ENCODE assay signal across 24 mouse cellular contexts in genomic region chr9:46481491-46481890, GRCm38 (mm10).
DNase-seq lines count a peak whose midpoint lies in the region; ATAC-seq and TF ChIP-seq lines count a peak whose summit lies in the region.
"Had no signal": no experiment of that assay in that cellular context is flagged by ENCODE, and none has a peak within 500 bp of the region (broad histone marks: within the 10 kb centered on the region; RNA-seq: fewer than 3 reads in every experiment).

No protein-coding gene starts in this region.

- peak; percentile 57 for DNase-seq in embryo, embryonic 10 days (ENCODE audit: low spot score)
- no peak for DNase-seq in embryo, embryonic 9.5 days (ENCODE audit: extremely low spot score)
- DNase-seq in midbrain, embryonic 10.5 days (ENCODE audit: low spot score), result peak; percentile 29
- peak; percentile 23 for DNase-seq in CH12.LX (ENCODE audit: extremely low read depth)
- DNase-seq: adrenal gland, postnatal 10 days; adrenal gland, postnatal 36 days; cerebellum, adult 18-20 months; cerebellum, adult 9-10 months; cerebellum, postnatal 14 days; gastrocnemius, postnatal 14 days; heart, adult 18-20 months; heart, postnatal 10 days; heart, postnatal 36 days had no signal

- no peak for TF ChIP-seq CTCF in CH12.LX (conservative IDR thresholded peaks at IDR 0.05 in 1 of 2, IDR thresholded peaks at IDR 0.05 in 1 of 2; ENCODE audit: low read depth in 2 of 2, low read length in 2 of 2)

- H3K9ac ChIP-seq in midbrain, embryonic 16.5 days (ENCODE audit: low read depth, low read length), result no peak overlapping the region
- no peak overlapping the region for H3K9ac ChIP-seq in CH12.LX (ENCODE audit: insufficient read depth, low read depth)
- H3K9ac ChIP-seq: embryonic facial prominence, embryonic 12.5 days; embryonic facial prominence, embryonic 15.5 days; forebrain, embryonic 13.5 days; heart, embryonic 12.5 days; heart, embryonic 15.5 days; hindbrain, embryonic 15.5 days had no signal

- in situ Hi-C loops in CH12.LX (cut with MboI; ENCODE audit: low pct_ligation_motif_present, low pct_unique_long_range_greater_than_20kb, low sequenced_read_pairs), result no loop called here

- peak overlapping the region; percentile 81 for H3K27ac ChIP-seq in midbrain, embryonic 10.5 days (replicated peaks)
- no peak overlapping the region for H3K27ac ChIP-seq in midbrain, embryonic 16.5 days (ENCODE audit: low read length)
- no peak overlapping the region for H3K27ac ChIP-seq in CH12.LX (ENCODE audit: insufficient read depth, low read depth)
- H3K27ac ChIP-seq: embryonic facial prominence, embryonic 12.5 days; embryonic facial prominence, embryonic 15.5 days; heart, embryonic 15.5 days had no signal

- no peaks in the 10 kb centered on the region for H3K79me2 ChIP-seq in CH12.LX (replicated peaks; ENCODE audit: control insufficient read depth, extremely low read depth, insufficient read depth, poor library complexity, severe bottlenecking)

- H3K36me3 ChIP-seq in midbrain, embryonic 10.5 days, result no peaks in the 10 kb centered on the region
- no peaks in the 10 kb centered on the region for H3K36me3 ChIP-seq in midbrain, embryonic 16.5 days (ENCODE audit: control insufficient read depth, insufficient read depth, low read length)
- no peaks in the 10 kb centered on the region for H3K36me3 ChIP-seq in CH12.LX (replicated peaks in 1 of 2; ENCODE audit: control insufficient read depth in 1 of 2, insufficient read depth in 1 of 2, low read length in 1 of 2)
- H3K36me3 ChIP-seq: embryonic facial prominence, embryonic 12.5 days; embryonic facial prominence, embryonic 15.5 days; G1E; heart, embryonic 12.5 days; heart, embryonic 15.5 days; hindbrain, embryonic 15.5 days had no signal

- peaks cover 77% of the 10 kb centered on the region for H3K27me3 ChIP-seq in midbrain, embryonic 10.5 days (ENCODE audit: low read depth, poor library complexity, severe bottlenecking)
- no peaks in the 10 kb centered on the region for H3K27me3 ChIP-seq in midbrain, embryonic 16.5 days (ENCODE audit: control insufficient read depth, insufficient read depth, low read depth, low read length)
- no peaks in the 10 kb centered on the region for H3K27me3 ChIP-seq in CH12.LX (replicated peaks)
- H3K27me3 ChIP-seq: embryonic facial prominence, embryonic 12.5 days; embryonic facial prominence, embryonic 15.5 days; heart, embryonic 15.5 days had no signal

- peaks cover 66% of the 10 kb centered on the region for H3K4me1 ChIP-seq in midbrain, embryonic 10.5 days
- peaks cover 19% of the 10 kb centered on the region for H3K4me1 ChIP-seq in midbrain, embryonic 16.5 days (ENCODE audit: control insufficient read depth, insufficient read depth, low read length)
- H3K4me1 ChIP-seq in CH12.LX (ENCODE audit: control insufficient read depth in 1 of 2, insufficient read depth in 2 of 2), result peaks cover 10 to 34% of the 10 kb centered on the region in 2 experiments

- no peak overlapping the region for H3K4me3 ChIP-seq in midbrain, embryonic 10.5 days
- no peak overlapping the region for H3K4me3 ChIP-seq in midbrain, embryonic 16.5 days (ENCODE audit: low read depth, low read length)
- no peak overlapping the region for H3K4me3 ChIP-seq in CH12.LX (replicated peaks in 1 of 3; ENCODE audit: low read depth in 2 of 3, low read length in 2 of 3, poor library complexity in 1 of 3)
- H3K4me3 ChIP-seq: embryonic facial prominence, embryonic 12.5 days; embryonic facial prominence, embryonic 15.5 days; forebrain, embryonic 13.5 days; heart, embryonic 12.5 days; heart, embryonic 15.5 days; hindbrain, embryonic 15.5 days had no signal

- H3K4me2 ChIP-seq in midbrain, embryonic 16.5 days (ENCODE audit: low read length), result no peak overlapping the region
- no peak overlapping the region for H3K4me2 ChIP-seq in CH12.LX (ENCODE audit: insufficient read depth, low read depth, poor library complexity, severe bottlenecking)
- H3K4me2 ChIP-seq: embryonic facial prominence, embryonic 12.5 days; embryonic facial prominence, embryonic 15.5 days; forebrain, embryonic 13.5 days; heart, embryonic 12.5 days; heart, embryonic 15.5 days; hindbrain, embryonic 15.5 days had no signal

- 46% methylated on average over 7 of the region's 7 CpGs for WGBS in midbrain, embryonic 10.5 days
- 41% methylated on average over 7 of the region's 7 CpGs for WGBS in midbrain, embryonic 16.5 days

- TF ChIP-seq POLR2A in CH12.LX (IDR thresholded peaks at IDR 0.05; ENCODE audit: low read depth, low read length), result no peak

- no peak for ATAC-seq in midbrain, embryonic 16.5 days
- ATAC-seq in granulocyte monocyte progenitor cell, adult 5-6 weeks (replicated peaks; ENCODE audit: poor library complexity, severe bottlenecking), result no peak
- ATAC-seq: forebrain, embryonic 13.5 days; intestine, postnatal 0 days; Patski had no signal

- no peak for TF ChIP-seq RAD21 in CH12.LX (IDR thresholded peaks at IDR 0.05; ENCODE audit: low read depth, low read length)

- H3K9me3 ChIP-seq in midbrain, embryonic 10.5 days (replicated peaks), result no peaks in the 10 kb centered on the region
- H3K9me3 ChIP-seq in midbrain, embryonic 16.5 days (replicated peaks; ENCODE audit: control insufficient read depth, low read length, poor library complexity, severe bottlenecking), result no peaks in the 10 kb centered on the region
- no peaks in the 10 kb centered on the region for H3K9me3 ChIP-seq in CH12.LX (replicated peaks; ENCODE audit: low read length)
- H3K9me3 ChIP-seq: embryonic facial prominence, embryonic 12.5 days; embryonic facial prominence, embryonic 15.5 days; forebrain, embryonic 13.5 days; G1E; heart, embryonic 12.5 days; heart, embryonic 15.5 days; hindbrain, embryonic 15.5 days had no signal

- dilution Hi-C loops in CH12.LX (cut with MboI; ENCODE audit: extremely low pct_ligation_motif_present, extremely low pct_unique_long_range_greater_than_20kb, low sequenced_read_pairs), result no loop called here

- TF ChIP-seq EP300 in CH12.LX (IDR thresholded peaks at IDR 0.05; ENCODE audit: low read length), result no peak

TF ChIP-seq in CH12.LX, 34 proteins besides CTCF, POLR2A, EP300 and RAD21:
- TF ChIP-seq RCOR1 (conservative IDR thresholded peaks at IDR 0.05; ENCODE audit: low read depth, low read length), result no peak
- no peak for TF ChIP-seq MAZ (IDR thresholded peaks at IDR 0.05; ENCODE audit: low read depth, low read length)
- TF ChIP-seq USF1 (IDR thresholded peaks at IDR 0.05; ENCODE audit: low read depth, low read length), result no peak
- no peak for TF ChIP-seq MXI1 (IDR thresholded peaks at IDR 0.05; ENCODE audit: low read depth, low read length)
- no peak for TF ChIP-seq UBTF (IDR thresholded peaks at IDR 0.05; ENCODE audit: low read depth, low read length)
- no peak for TF ChIP-seq TBP (conservative IDR thresholded peaks at IDR 0.05; ENCODE audit: low read depth, low read length)
- no peak for TF ChIP-seq BHLHE40 (IDR thresholded peaks at IDR 0.05; ENCODE audit: low read depth, low read length)
- TF ChIP-seq E2F4 (IDR thresholded peaks at IDR 0.05; ENCODE audit: insufficient replicate concordance, low read depth, low read length), result no peak
- TF ChIP-seq MAFK (IDR thresholded peaks at IDR 0.05; ENCODE audit: insufficient replicate concordance, low read length), result no peak
